Mouse (Mus musculus) ES-E14 (cell line): ENCODE results near the gene Ubl4b. TPM values are rescaled to one million over a fixed set of nuclear protein-coding genes. Genes with fewer than 3 reads are reported as not detected.

Source experiments
- DNase-seq: peaks from one replicate; pipeline ENCODE4 v3.0.0-alpha.2; 2013; ENCODE audit warnings: low read depth, low spot score
- H3K27ac ChIP-seq: 2 replicates; pipeline ENCODE4 v1.5.1; 2012; ENCODE audit warnings: low read depth, mild to moderate bottlenecking, low read length, moderate library complexity, mixed read lengths; ENCODE audit not compliant: poor library complexity, insufficient read depth, severe bottlenecking
- H3K36me3 ChIP-seq: 2 replicates; pipeline ENCODE4 v1.6.1; 2012; ENCODE audit warnings: mild to moderate bottlenecking, low read length, moderate library complexity, mixed read lengths; ENCODE audit not compliant: control insufficient read depth, poor library complexity, insufficient read depth, severe bottlenecking
- H3K4me1 ChIP-seq, 2 experiments: fragments of 150-350 bp in 1 of 2; sonication (generic) in 1 of 2; 2 replicates each; pipeline ENCODE4 v1.6.1; 2012; ENCODE audit warnings: low read length in 2 of 2, mild to moderate bottlenecking in 1 of 2, mixed read lengths in 1 of 2; ENCODE audit not compliant: control insufficient read depth in 2 of 2, insufficient read depth in 2 of 2, poor library complexity in 1 of 2
- H3K4me3 ChIP-seq, 2 experiments: fragments of 150-350 bp in 1 of 2; sonication (generic) in 1 of 2; 2 replicates each; pipeline ENCODE4 v1.5.1; 2012; ENCODE audit warnings: low read length in 2 of 2, low read depth in 1 of 2, mild to moderate bottlenecking in 1 of 2, mixed read lengths in 1 of 2; ENCODE audit not compliant: insufficient read depth in 1 of 2, poor library complexity in 1 of 2, severe bottlenecking in 1 of 2
- H3K9ac ChIP-seq: 2 replicates; pipeline ENCODE4 v1.6.1; 2012; ENCODE audit warnings: low read depth, mild to moderate bottlenecking, low read length, mixed read lengths; ENCODE audit not compliant: poor library complexity, insufficient read depth, severe bottlenecking
- H3K9me3 ChIP-seq: fragments of 150-350 bp; sonication (generic); 2 replicates; pipeline ENCODE4 v1.6.1; 2012; ENCODE audit warnings: low read depth, mild to moderate bottlenecking, low read length; ENCODE audit not compliant: control insufficient read depth, insufficient read depth
- CHD2 ChIP-seq: IDR thresholded peaks from 2 replicates; pipeline ENCODE4 v1.6.1; 2014; ENCODE audit warnings: mild to moderate bottlenecking, low read depth, low read length, inconsistent platforms
- HCFC1 ChIP-seq: IDR thresholded peaks from 2 replicates; pipeline ENCODE4 v1.6.1; 2012; ENCODE audit warnings: low read length, inconsistent platforms, borderline replicate concordance; ENCODE audit not compliant: insufficient read depth
- MAFK ChIP-seq: IDR thresholded peaks from 2 replicates; pipeline ENCODE4 v1.6.1; 2014; ENCODE audit warnings: mild to moderate bottlenecking, low read depth, low read length, inconsistent platforms; ENCODE audit not compliant: insufficient read depth
- ZC3H11A ChIP-seq: IDR thresholded peaks from 2 replicates; pipeline ENCODE4 v1.6.1; 2012; ENCODE audit warnings: low read depth, mild to moderate bottlenecking, inconsistent platforms, low read length, borderline replicate concordance
- ZNF384 ChIP-seq: IDR thresholded peaks from 2 replicates; pipeline ENCODE4 v1.6.1; 2012; ENCODE audit warnings: low read depth, low read length, inconsistent platforms
- in situ Hi-C, 2 experiments: fragments of 600-800 bp; cut with MboI; formaldehyde crosslinking; loops; one replicate each; pipeline ENCODE4 v1.15.1; 2025; ENCODE audit warnings: low sequenced_read_pairs in 2 of 2, inconsistent platforms in 1 of 2; ENCODE audit not compliant: unreplicated experiment in 2 of 2
- total RNA-seq: library from RNA; depleted of rRNA; stranded (reverse); fragments of 300-350 nt; gene quantifications from 2 replicates; pipeline ENCODE4 v1.2.3, GENCODE M21; 2012

The Ubl4b gene
- total RNA-seq, 1 experiment, result not detected

DNA sequence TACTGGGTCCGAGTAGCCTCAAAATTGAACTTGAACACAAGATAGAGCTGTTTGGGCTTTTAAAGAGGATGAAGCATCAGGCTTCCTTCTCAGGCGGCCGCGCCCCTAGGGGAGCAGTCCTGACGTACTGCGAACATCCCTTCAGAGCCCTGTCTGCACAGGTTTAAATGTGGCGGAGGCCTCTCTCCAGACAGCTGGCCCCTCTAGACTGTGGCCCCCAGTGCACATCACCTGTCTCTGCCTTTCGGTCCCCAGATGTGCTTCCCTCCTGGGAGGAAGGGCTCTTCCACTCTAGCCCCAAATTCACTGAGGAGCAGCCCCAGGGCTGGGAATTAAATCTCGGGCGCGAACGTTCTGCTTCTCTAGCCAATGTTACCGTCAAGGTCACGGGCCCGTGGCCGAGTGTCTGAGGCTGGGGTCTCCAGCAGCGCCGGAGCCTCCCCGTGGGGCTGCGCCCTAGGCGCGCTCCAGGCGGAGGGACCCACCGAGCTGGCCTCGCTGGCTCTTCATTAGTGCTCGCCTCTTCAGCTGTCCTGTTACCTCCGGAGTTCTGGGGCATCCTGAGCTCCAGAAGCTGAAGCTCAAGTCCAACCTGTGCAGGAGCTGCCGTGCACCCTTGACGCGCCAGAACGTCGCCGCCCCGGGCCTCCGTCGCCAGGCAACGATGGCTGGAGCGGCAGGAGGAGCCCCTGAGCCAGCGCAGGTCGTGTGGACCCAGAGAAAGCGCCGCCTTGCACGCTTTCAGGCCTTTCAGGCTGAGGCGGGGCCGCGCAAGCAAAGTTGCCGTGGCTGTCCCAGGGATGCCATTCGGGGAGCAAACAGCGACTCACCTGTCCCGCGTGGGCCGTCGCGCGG is 37.9 kb downstream of the Ubl4b start:
- in situ Hi-C loops, result no loop called here
- Histone ChIP-seq H3K4me1 (no peaks in the 10 kb centered on the region), H3K9me3 (no peaks in the 10 kb centered on the region), H3K4me3 (peak overlapping the region; percentile 68 to 74), H3K36me3 (no peaks in the 10 kb centered on the region), H3K27ac (no peak overlapping the region), H3K9ac (0 out of 2 replicates have a peak overlapping the region, but pooled peaks have one; percentile 28)
- DNase-seq, result no peak
- TF ChIP-seq ZC3H11A, result no peak
- TF ChIP-seq CHD2, result no peak
- no peak for TF ChIP-seq ZNF384
- TF ChIP-seq HCFC1, result no peak
- no peak for TF ChIP-seq MAFK

DNA sequence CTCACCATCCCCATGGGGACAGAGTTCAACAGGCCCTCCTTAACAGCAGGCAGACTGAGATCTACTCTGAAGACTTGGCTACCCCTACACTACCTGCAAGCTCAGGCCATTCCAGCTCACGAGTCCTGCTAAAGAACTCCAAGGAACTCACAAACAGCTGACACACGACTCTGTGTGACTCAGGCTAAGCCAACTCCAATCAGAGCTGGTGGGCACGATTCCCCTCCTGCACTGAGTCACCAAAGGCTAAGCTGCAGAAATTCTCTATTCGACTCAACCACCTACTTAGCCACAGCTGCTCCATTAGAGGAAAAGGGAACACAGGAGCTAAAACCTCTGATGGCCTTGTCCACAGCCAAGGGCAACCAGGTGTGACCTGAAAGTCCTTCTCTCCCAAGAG is 38.9 kb downstream of the Ubl4b start:
- no peak overlapping the region for H3K27ac ChIP-seq
- in situ Hi-C loops, result no loop called here
- no peaks in the 10 kb centered on the region for H3K9me3 ChIP-seq
- no peaks in the 10 kb centered on the region for H3K36me3 ChIP-seq
- H3K4me1 ChIP-seq, result no peaks in the 10 kb centered on the region
- H3K4me3 ChIP-seq, result no peak overlapping the region
- TF ChIP-seq HCFC1, result no peak
- TF ChIP-seq CHD2, result no peak
- TF ChIP-seq ZNF384, result no peak
- TF ChIP-seq MAFK, result no peak
- no peak for TF ChIP-seq ZC3H11A
- DNase-seq, result no peak
- no peak overlapping the region for H3K9ac ChIP-seq

- Histone ChIP-seq H3K27ac (no peak overlapping the region), H3K4me1 (no peaks in the 10 kb centered on the region), H3K36me3 (no peaks in the 10 kb centered on the region), H3K4me3 (no peak overlapping the region), H3K9me3 (no peaks in the 10 kb centered on the region), H3K9ac (no peak overlapping the region)
- no peak for DNase-seq
- TF ChIP-seq ZNF384, result no peak
- no peak for TF ChIP-seq MAFK
- TF ChIP-seq ZC3H11A, result no peak
- TF ChIP-seq CHD2, result no peak
- no peak for TF ChIP-seq HCFC1
- in situ Hi-C loops, result no loop called here
Measured at GRCm38 (mm10) chr3:107511416-107511815, 43.5 kb downstream of the Ubl4b start.

DNA sequence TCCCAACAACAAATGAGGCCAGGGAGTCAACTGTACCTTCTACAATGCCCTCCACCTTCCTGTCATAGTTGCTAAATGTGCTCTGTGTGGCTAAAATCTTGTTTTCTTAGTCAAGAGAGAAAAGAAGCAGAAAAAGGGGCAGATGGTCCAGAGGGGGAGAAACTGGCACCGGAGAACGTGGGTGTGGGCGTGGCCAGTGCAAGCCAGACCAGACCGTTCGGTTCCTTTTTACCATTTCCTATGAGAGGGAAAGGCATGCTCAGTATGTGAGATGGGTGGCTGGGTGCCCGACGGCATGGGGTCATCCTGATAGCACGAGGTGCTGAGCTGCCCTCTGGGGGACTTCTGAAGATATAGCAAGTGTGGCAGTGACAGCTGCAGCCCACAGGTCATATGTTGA is 46.2 kb downstream of the Ubl4b start:
- Histone ChIP-seq H3K9me3 (no peaks in the 10 kb centered on the region), H3K27ac (no peak overlapping the region), H3K4me1 (no peaks in the 10 kb centered on the region), H3K9ac (no peak overlapping the region), H3K4me3 (no peak overlapping the region), H3K36me3 (no peaks in the 10 kb centered on the region)
- TF ChIP-seq HCFC1 (no peak), MAFK (no peak), CHD2 (no peak), ZNF384 (no peak), ZC3H11A (no peak)
- in situ Hi-C loops, result no loop called here
- DNase-seq, result no peak

DNA sequence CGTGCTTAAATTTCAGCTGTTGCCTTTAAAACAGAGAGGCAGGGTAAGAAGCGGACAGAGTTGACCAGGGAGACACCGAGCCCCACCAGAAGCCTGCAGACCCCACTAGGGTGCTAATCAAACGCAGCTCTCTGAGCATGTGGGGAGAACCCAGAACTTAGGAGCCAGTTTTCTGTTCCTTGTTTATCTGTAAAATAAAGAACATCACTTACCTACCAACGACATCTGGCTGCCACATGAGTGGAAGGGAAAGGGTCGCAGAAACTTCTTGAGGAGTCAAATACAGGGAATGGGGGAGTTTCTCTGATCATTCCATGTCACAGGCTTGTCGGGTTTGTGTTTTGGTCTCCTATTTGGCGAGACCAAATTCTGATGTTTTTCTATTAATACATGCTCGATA is 46.9 kb downstream of the Ubl4b start:
- Histone ChIP-seq H3K36me3 (no peaks in the 10 kb centered on the region), H3K27ac (no peak overlapping the region), H3K4me1 (no peaks in the 10 kb centered on the region), H3K4me3 (no peak overlapping the region), H3K9me3 (no peaks in the 10 kb centered on the region), H3K9ac (no peak overlapping the region)
- in situ Hi-C loops, result no loop called here
- no peak for DNase-seq
- TF ChIP-seq MAFK (no peak), CHD2 (no peak), ZNF384 (no peak), ZC3H11A (no peak), HCFC1 (no peak)
